In the genomic region with DNA sequence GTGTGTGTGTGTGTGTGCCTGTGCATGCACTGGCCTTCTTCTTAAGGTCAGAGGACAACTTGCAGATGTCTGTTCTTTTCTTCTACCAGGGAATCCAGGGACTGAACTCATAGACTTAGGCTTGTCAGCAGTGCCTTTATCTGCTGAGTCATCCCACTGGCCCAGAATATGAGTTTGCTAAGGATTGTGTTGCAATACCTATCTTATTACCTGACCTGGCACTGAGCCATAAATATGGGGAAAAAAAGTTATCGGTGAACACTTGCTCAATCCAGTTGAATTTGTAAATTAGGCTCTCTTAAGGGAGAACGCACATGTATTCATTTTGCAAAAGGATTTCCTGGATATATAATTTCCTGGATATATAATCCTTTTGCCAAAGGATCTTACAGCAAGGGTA, we compare ENCODE assay signal across 24 mouse cellular contexts.
A peak's percentile ranks its signal among the peaks of the same experiment; 100 is the strongest.
DNase-seq lines count a peak whose midpoint lies in the region; ATAC-seq and TF ChIP-seq lines count a peak whose summit lies in the region.
"Had no signal": no experiment of that assay in that cellular context is flagged by ENCODE, and none has a peak within 500 bp of the region (broad histone marks: within the 10 kb centered on the region; RNA-seq: fewer than 3 reads in every experiment).

No protein-coding gene starts in this region.

- H3K4me2 ChIP-seq in liver, embryonic 11.5 days = no peak overlapping the region
- H3K4me2 ChIP-seq: embryonic facial prominence, embryonic 12.5 days; forebrain, embryonic 13.5 days; forebrain, embryonic 15.5 days had no signal

- H3K79me2 ChIP-seq in liver, adult 2 months (ENCODE audit: control insufficient read depth, insufficient read depth, low read length) = no peaks in the 10 kb centered on the region
- no peaks in the 10 kb centered on the region for H3K79me2 ChIP-seq in MEL (ENCODE audit: control insufficient read depth, insufficient read depth, low read length, poor library complexity)

- H3K4me1 ChIP-seq in liver, adult 2 months (ENCODE audit: control insufficient read depth, insufficient read depth, low read length) = no peaks in the 10 kb centered on the region
- no peaks in the 10 kb centered on the region for H3K4me1 ChIP-seq in liver, embryonic 11.5 days (replicated peaks; ENCODE audit: control insufficient read depth, insufficient read depth, low read length)
- no peaks in the 10 kb centered on the region for H3K4me1 ChIP-seq in MEL (ENCODE audit: control insufficient read depth in 1 of 2, insufficient read depth in 2 of 2, low read length in 2 of 2)

- no peak overlapping the region for H3K9ac ChIP-seq in liver, adult 2 months (ENCODE audit: low read depth, low read length)
- no peak overlapping the region for H3K9ac ChIP-seq in liver, embryonic 11.5 days (ENCODE audit: low read depth, low read length)
- no peak overlapping the region for H3K9ac ChIP-seq in MEL (ENCODE audit: control insufficient read depth, low read depth, low read length, poor library complexity, severe bottlenecking)
- H3K9ac ChIP-seq: embryonic facial prominence, embryonic 12.5 days; forebrain, embryonic 13.5 days; forebrain, embryonic 15.5 days; forebrain, postnatal 0 days had no signal

- H3K9me3 ChIP-seq in liver, embryonic 11.5 days (ENCODE audit: control insufficient read depth, low read length) = no peaks in the 10 kb centered on the region
- no peaks in the 10 kb centered on the region for H3K9me3 ChIP-seq in MEL (replicated peaks; ENCODE audit: insufficient read depth, low read length)
- H3K9me3 ChIP-seq: embryonic facial prominence, embryonic 10.5 days; embryonic facial prominence, embryonic 12.5 days; forebrain, embryonic 13.5 days; forebrain, embryonic 15.5 days had no signal

- 55% methylated on average over 2 of the region's 2 CpGs for WGBS in liver, adult 2 months
- WGBS in liver, embryonic 11.5 days = 88% methylated on average over 2 of the region's 2 CpGs

- no peaks in the 10 kb centered on the region for H3K36me3 ChIP-seq in liver, adult 2 months (ENCODE audit: control insufficient read depth, insufficient read depth, low read length)
- H3K36me3 ChIP-seq in liver, embryonic 11.5 days (ENCODE audit: control insufficient read depth, insufficient read depth, low read length) = no peaks in the 10 kb centered on the region
- H3K36me3 ChIP-seq in MEL (ENCODE audit: control insufficient read depth in 1 of 2, insufficient read depth in 2 of 2, low read length in 2 of 2) = no peaks in the 10 kb centered on the region
- H3K36me3 ChIP-seq: embryonic facial prominence, embryonic 10.5 days; embryonic facial prominence, embryonic 12.5 days; forebrain, embryonic 15.5 days; G1E had no signal

- no peak overlapping the region for H3K27ac ChIP-seq in liver, adult 2 months (replicated peaks; ENCODE audit: insufficient read depth, low read depth, low read length)
- H3K27ac ChIP-seq in liver, embryonic 11.5 days (ENCODE audit: low read depth, low read length) = no peak overlapping the region
- no peak overlapping the region for H3K27ac ChIP-seq in MEL (ENCODE audit: control insufficient read depth, low read depth, low read length)
- H3K27ac ChIP-seq in layer of hippocampus, adult 2 months = no peak overlapping the region
- H3K27ac ChIP-seq: embryonic facial prominence, embryonic 10.5 days; embryonic facial prominence, embryonic 12.5 days; forebrain, embryonic 13.5 days; forebrain, embryonic 15.5 days had no signal

- TF ChIP-seq EP300 in MEL (IDR thresholded peaks at IDR 0.05; ENCODE audit: low read depth in 1 of 2, low read length in 2 of 2) = no peak

- TF ChIP-seq POLR2A in liver, adult 2 months (IDR thresholded peaks at IDR 0.05; ENCODE audit: extremely low read depth, insufficient read depth, low read length) = no peak
- no peak for TF ChIP-seq POLR2A in MEL (IDR thresholded peaks at IDR 0.05; ENCODE audit: control insufficient read depth in 1 of 2, insufficient read depth in 1 of 2, low read depth in 1 of 2, low read length in 2 of 2, poor library complexity in 1 of 2)

- TF ChIP-seq CTCF in liver, adult 2 months (IDR thresholded peaks at IDR 0.05; ENCODE audit: low read depth, low read length) = no peak
- TF ChIP-seq CTCF in MEL (IDR thresholded peaks at IDR 0.05 in 2 of 3, conservative IDR thresholded peaks at IDR 0.05 in 1 of 3; ENCODE audit: control insufficient read depth in 1 of 3, insufficient read depth in 1 of 3, low read depth in 2 of 3, low read length in 3 of 3, poor library complexity in 1 of 3, severe bottlenecking in 1 of 3) = no peak
- TF ChIP-seq CTCF in layer of hippocampus, adult 2 months (conservative IDR thresholded peaks at IDR 0.05) = no peak

- no peak for ATAC-seq in liver, embryonic 11.5 days (replicated peaks; ENCODE audit: low FRiP score)
- ATAC-seq: activated CD4-positive, CD25-positive, alpha-beta regulatory T cell, adult 4 months; CD4-positive, CD25-positive, alpha-beta regulatory T cell, adult 4 months; forebrain, embryonic 13.5 days; forebrain, embryonic 15.5 days; forebrain, postnatal 0 days; Patski had no signal

- DNase-seq in liver, adult 2 months (ENCODE audit: extremely low read depth, low read depth, low spot score) = peak; percentile 56
- DNase-seq in liver, embryonic 11.5 days (ENCODE audit: low spot score) = no peak
- DNase-seq in 416B (ENCODE audit: low read depth) (peak; percentile 12), MEL (ENCODE audit: low read depth, low spot score) (peak; percentile 8)
- peak; percentile 4 for DNase-seq in gonadal fat pad, adult 2 months (ENCODE audit: low read depth)
- no peak for DNase-seq in layer of hippocampus, adult 2 months (ENCODE audit: low spot score in 2 of 2)
- DNase-seq in layer of hippocampus, adult 11-12 months (ENCODE audit: low spot score) = no peak
- DNase-seq: adrenal gland, adult 8-10 months; adrenal gland, postnatal 14 days; adrenal gland, postnatal 36 days; cerebellum, adult 11-12 months; cerebellum, adult 2 months; cerebellum, adult 9-10 months; cerebellum, postnatal 10 days; cerebellum, postnatal 25 days; forebrain, postnatal 0 days had no signal

- H3K27me3 ChIP-seq in liver, adult 2 months (ENCODE audit: control insufficient read depth, insufficient read depth, low read length) = no peaks in the 10 kb centered on the region
- no peaks in the 10 kb centered on the region for H3K27me3 ChIP-seq in liver, embryonic 11.5 days (replicated peaks; ENCODE audit: control insufficient read depth, insufficient read depth, low read length)
- peaks cover 0 to 4% of the 10 kb centered on the region in 2 experiments; a peak in 2 of 4 replicates for H3K27me3 ChIP-seq in MEL (ENCODE audit: control insufficient read depth in 1 of 2, insufficient read depth in 2 of 2, low read length in 2 of 2)
- H3K27me3 ChIP-seq: embryonic facial prominence, embryonic 12.5 days; forebrain, embryonic 15.5 days had no signal

- no peak for TF ChIP-seq RAD21 in MEL (IDR thresholded peaks at IDR 0.05; ENCODE audit: low read depth, low read length)

- no peak overlapping the region for H3K4me3 ChIP-seq in liver, adult 2 months (ENCODE audit: insufficient read depth, low read depth, low read length)
- no peak overlapping the region for H3K4me3 ChIP-seq in liver, embryonic 11.5 days (ENCODE audit: low read depth, low read length)
- H3K4me3 ChIP-seq in MEL (ENCODE audit: control insufficient read depth in 1 of 2, insufficient read depth in 1 of 2, low read depth in 2 of 2, low read length in 2 of 2) = no peak overlapping the region
- H3K4me3 ChIP-seq in layer of hippocampus, adult 2 months = no peak overlapping the region
- H3K4me3 ChIP-seq: embryonic facial prominence, embryonic 10.5 days; embryonic facial prominence, embryonic 12.5 days; forebrain, embryonic 13.5 days; forebrain, embryonic 15.5 days had no signal

TF ChIP-seq in MEL, 35 proteins besides CTCF, POLR2A, EP300 and RAD21:
- TF ChIP-seq NELFE (IDR thresholded peaks at IDR 0.05; ENCODE audit: low read depth, low read length) (no peak), ELF1 (IDR thresholded peaks at IDR 0.05; ENCODE audit: low read depth, low read length) (no peak), POLR2AphosphoS2 (IDR thresholded peaks at IDR 0.05; ENCODE audit: low read length) (no peak), USF1 (IDR thresholded peaks at IDR 0.05; ENCODE audit: low read depth, low read length) (no peak), ZNF384 (IDR thresholded peaks at IDR 0.05; ENCODE audit: low read depth, low read length) (no peak), MAZ (IDR thresholded peaks at IDR 0.05; ENCODE audit: low read depth, low read length) (no peak)

Comparison
In these comparisons a context has a peak if more than half of its experiments do, and no peak if none do; other contexts are left out.
1. DNase-seq: peak in liver, adult 2 months (single experiment), 416B (single experiment), MEL (single experiment) and gonadal fat pad, adult 2 months (single experiment); none in liver, embryonic 11.5 days (single experiment), layer of hippocampus, adult 2 months (0 of 2) and layer of hippocampus, adult 11-12 months (single experiment).